Mouse (Mus musculus): ENCODE data around the gene Hand1.
"Not testable (repeated sequence)": the region's sequence is repeated elsewhere in the genome, so short reads cannot be mapped to it uniquely, and the experiment has no call there.

The Hand1 gene

DNA sequence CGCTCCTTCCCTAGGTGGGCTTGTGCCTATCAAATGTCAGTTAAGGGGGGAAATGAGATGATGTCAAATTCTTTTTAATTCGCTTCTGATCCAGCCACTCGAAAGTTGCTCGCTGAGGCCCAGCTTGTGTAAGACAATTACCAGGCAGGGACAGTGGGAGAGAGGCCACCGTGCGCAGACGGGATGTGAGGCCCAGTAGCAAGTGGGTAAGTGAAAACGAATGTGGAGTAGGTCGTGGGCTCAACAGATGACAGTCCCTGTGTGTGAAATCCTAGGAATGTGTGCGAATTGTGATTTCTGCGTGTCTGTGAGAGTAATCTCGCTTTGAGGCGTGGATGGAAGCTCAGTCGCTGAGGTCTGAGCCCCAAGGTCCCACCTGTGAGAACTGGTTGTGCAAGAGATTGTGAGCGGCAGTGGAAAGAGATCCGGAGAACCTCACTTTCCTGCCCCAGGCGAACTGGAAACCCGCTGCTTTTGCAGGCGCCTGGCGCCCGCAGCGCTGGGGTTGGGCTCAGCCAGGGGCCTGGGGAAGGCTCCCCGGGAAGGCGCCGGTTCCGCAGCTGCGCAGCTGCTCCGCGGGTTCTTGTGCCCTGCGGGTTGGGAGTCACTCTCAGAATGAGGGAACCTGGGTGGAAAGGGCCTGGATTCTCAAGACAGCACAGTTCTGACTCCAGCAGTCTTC lies 819 bp upstream of the Hand1 start:
- DNase-seq (ENCODE audit: low spot score): no peak

DNA sequence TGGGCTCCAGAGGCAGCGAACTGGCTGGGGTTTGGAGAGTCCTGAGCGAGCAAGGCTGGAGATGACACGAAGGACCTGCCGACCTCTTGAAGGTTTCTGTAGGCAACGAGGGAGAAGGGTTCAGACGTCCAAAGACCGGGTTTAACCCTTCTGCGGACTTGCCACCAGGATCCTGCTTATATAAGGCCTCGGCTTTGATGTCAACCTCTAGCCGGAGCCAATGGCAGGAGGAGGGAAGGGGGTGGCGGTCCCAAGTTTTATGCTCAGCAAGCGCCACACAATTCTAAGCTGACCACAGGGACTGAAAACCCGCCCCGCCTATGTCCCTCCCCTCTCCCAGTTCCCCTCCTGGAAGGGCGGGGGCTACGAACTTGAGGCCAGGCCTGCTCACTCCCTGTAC lies 757 bp downstream of the Hand1 start:
- DNase-seq (ENCODE audit: low spot score): no peak

DNA sequence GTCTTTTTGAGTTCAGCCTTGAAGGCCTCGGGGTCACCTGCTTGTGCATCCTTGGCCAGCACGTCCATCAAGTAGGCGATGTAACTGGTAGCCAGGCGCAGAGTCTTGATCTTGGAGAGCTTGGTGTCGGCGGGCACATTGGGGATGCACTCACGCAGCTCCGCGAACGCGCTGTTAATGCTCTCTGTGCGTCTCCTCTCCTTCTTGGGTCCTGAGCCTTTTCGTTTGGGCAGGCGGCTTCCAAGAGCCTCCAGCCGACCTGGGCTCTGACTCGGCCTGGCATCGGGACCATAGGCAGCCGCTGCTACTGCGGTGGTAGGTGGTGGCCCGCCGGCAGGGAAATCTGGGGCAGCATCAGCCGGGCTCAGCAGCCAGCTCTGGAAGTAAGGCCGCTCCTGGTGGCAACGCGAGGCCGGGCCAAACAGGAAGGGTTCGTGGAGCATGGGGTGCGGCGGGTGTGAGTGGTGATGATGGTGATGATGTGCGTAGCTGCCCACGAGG lies 1.3 kb downstream of the Hand1 start:
- no peak for DNase-seq (ENCODE audit: low spot score)

DNA sequence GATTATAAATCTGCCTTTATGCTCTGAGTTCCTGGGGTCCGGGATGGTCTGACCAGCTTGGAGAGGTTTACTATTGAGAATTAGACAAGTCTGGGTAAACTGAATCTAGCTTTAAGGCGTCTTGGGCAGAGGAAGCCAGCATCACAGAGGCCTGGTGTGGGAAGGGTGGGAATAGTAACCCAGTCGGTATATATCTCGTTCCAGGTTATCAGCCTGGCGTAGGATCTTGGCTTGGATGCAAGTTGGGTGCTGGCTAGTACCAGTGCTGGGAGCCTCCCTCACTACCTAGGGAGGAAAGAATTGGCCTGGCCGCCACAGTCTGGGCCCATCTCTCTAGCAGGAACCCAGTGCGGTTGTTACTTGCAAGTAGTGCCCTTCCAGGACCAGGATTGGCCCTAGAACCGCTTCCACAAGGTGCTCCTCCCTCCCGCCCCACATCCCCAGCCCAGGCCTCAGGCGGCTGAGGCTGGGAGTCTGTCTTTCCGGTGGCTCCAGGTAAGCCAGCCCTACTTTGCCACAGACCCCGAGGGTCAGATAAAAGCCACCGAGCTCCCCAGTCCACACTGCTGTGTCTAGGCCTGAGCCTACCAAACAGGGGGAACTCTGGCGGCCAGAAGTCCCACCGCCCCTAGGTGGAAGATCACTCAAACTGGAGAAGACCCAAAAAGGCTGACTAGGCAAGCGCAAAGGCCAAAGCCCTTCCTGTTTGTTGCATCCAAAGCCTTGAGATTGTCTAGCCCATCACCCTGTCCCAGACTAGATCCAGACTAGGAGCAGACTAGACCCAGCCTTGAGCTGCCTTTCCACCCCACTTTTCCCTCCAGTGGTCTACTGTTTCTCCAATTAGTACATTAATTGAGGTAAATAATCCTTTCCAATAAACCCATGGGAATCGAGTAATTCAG lies 2.5 kb downstream of the Hand1 start:
- DNase-seq (ENCODE audit: low spot score): no peak

DNA sequence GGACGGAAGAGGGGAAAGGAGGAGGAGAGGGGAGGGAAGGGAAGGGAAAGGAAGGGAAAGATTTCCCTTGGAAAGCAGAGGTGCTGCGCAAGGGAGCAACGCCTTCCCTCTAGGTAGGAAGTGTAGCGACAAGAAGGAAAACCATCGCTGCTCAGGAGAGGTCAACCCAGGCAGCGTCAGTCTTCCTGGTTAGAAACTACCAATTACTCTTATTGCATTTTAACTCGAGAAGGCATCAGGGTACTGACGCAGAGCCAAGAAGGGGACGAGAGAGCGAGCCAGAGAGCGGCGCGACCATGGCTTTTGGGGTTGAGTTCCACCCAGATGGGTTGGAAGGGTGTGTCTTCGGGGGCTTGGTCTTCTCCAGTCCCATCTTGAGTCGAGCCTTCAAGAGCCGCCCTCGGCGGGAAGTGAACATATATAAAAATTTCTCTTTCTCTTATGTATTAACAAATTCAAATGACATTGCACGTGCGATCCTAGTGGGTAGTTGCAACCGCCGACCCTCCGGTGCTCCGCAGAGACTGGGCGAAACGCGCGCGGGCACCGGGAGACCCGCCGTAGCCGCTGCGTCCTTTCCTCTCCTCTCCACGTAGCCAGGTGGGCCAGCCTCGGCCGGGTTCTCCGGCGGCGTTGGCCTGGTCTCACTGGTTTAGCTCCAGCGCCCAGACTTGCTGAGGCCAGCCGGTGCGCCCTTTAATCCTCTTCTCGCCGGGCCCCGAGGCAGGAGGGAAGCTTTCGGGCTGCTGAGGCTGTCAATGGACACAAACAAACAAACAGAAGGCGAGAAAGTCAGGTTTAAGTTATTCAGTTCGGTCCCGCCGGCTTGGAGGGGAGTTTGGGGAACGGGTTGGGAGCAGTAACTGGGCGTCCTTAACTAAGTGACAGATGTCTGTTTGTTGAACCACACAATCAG lies 3.4 kb downstream of the Hand1 start:
- no peak for DNase-seq (ENCODE audit: low spot score)

- DNase-seq (ENCODE audit: low spot score): no peak
Observed at GRCm38 (mm10) chr11:57827915-57828545, 4.6 kb downstream of the Hand1 start.

GRCm38 (mm10) chr11:57827048-57827914 lies 5.3 kb downstream of the Hand1 start:
- no peak for DNase-seq (ENCODE audit: low spot score)

GRCm38 (mm10) chr11:57825234-57825633 lies 7.4 kb downstream of the Hand1 start:
- not testable (repeated sequence) for DNase-seq (ENCODE audit: low spot score)

DNA sequence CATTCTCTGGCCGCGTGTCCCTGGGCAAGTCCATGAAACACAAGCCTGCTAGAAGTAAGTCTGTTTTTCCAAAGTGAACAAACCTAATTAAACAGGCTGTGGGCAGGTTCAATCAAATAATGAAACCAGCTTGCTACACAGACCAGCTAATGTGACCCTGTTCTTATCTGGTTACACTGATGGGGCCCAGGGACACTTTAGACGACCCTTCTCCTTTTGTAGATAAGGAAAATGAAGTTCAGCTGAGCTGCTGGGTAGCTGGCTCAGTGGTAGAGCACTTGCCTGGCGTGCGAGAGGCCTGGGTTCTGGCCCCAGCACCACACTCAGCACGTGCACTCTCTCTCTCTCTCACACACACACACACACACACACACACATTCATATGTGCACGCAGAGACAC lies 8.9 kb downstream of the Hand1 start:
- no peak for DNase-seq (ENCODE audit: low spot score)

DNA sequence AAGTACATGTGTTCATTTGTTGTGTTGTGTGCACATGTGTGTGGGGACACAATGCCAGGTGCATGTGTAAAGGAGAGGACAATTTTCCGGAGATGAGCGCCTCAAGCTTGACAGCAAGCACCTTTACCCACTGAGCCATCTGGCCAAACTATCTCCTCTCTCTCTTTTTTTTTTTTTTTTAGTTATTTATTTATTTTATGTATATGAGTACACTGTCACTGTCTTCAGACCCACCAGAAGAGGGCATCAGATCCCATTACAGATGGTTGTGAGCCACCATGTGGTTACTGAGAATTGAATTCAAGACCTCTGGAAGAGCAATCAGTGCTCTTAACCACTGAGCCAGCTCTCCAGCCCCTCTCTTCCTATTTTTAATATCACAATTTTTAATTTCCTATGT lies 9.5 kb downstream of the Hand1 start:
- not testable (repeated sequence) for DNase-seq (ENCODE audit: low spot score)

- peak; percentile 70 for DNase-seq (ENCODE audit: low spot score)
Observed at GRCm38 (mm10) chr11:57819999-57820581, 12.5 kb downstream of the Hand1 start.

GRCm38 (mm10) chr11:57818189-57818588 lies 14.4 kb downstream of the Hand1 start:
- no peak for DNase-seq (ENCODE audit: low spot score)

DNA sequence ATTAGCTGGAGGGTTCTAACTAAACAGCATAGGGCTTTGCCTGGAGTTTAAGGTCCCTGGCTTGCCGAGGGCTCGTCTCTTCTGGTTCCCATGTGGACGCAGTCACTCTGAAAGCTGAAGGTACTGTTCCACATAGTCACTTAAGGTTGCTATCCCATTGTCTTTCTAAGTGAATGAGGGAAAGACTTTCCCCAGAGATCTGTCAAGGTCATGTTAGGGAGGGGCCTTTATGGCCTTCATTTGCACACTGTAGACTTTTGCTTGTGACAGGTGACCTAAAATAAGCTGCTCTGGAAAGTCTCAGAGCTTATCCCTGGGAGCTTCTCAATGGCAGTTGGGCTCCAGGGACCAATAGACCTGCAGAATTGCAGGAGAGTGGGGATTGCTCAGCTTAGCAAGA lies 19.0 kb downstream of the Hand1 start:
- DNase-seq (ENCODE audit: low spot score): no peak

GRCm38 (mm10) chr11:57812212-57812611 lies 20.4 kb downstream of the Hand1 start:
- no peak for DNase-seq (ENCODE audit: low spot score)

DNA sequence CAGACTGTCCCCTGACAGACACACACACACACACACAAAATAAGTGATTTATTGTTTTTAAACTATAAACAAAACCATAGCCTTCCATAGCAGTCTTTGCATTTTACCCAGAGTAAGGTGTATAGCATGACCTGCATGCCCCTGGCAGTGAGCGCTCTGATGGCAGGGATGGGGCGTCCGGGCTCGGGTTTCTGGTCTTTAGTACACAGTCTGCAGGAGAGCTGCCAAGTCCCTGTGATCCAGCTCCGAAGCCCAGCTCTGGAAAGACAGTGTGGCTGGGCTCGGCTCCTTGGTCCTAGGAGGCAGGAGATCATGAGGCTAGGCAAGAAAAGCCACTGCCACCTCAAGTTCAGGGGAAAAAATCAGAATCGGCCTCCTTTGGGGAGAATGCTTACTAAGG lies 21.6 kb downstream of the Hand1 start:
- DNase-seq (ENCODE audit: low spot score): no peak

DNA sequence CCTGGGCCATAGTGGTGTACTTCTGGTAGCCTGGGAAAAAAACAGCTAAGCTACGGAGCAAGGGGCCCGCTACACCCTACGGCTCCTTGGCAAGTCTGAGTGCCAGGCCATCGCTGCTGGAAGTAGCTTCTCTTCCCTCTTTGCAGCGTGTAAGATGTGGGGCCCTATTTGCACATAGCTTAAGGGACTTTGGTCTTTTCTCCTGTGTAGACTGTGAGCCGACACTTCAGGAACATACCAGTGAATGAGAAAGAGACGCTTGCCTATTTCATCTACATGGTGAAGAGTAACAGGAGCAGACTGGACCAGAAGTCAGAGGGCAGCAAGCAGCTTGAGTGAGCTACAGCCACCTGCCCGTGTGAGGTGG lies 22.9 kb downstream of the Hand1 start:
- DNase-seq (ENCODE audit: low spot score): no peak

- peak; percentile 12 for DNase-seq (ENCODE audit: low spot score)
Observed at GRCm38 (mm10) chr11:57809017-57809731, 23.4 kb downstream of the Hand1 start.

GRCm38 (mm10) chr11:57805047-57805446 lies 27.6 kb downstream of the Hand1 start:
- DNase-seq (ENCODE audit: low spot score): no peak

DNA sequence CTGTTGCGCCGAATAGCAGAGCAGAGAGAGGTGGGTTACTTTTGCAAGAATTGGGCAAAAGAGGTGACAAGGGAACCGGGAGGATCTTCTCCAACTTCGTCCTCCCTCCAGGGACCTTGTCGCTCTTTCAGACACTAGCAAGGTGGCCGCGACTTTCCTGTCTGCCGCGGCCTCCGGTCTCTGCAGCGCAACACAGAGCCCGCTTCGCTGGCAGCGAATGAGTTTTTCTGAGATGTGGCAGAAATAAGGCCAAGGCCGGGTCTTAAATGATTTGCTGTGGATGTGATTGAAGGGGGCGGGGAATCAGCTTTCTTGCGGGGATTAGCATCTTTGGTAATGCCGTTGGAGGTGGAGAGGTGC lies 30.1 kb downstream of the Hand1 start:
- DNase-seq (ENCODE audit: low spot score): peak; percentile 23
